Mouse (Mus musculus) embryonic facial prominence, embryonic 11.5 days (tissue): ENCODE data around the gene Spout1. TPM values are rescaled to one million over a fixed set of nuclear protein-coding genes. Genes with fewer than 3 reads are reported as not detected.
"Not testable (repeated sequence)": the region's sequence is repeated elsewhere in the genome, so short reads cannot be mapped to it uniquely, and the experiment has no call there.

Experiments
- ATAC-seq: fragments of 200-750 bp; cut with Nextera tagmentation; replicated peaks from 2 replicates; pipeline ENCODE4 v1.8.0; 2017; ENCODE audit warnings: low read depth; ENCODE audit not compliant: insufficient number of reproducible peaks, low FRiP score, low TSS enrichment
- DNase-seq: peaks from one replicate; pipeline ENCODE4 v3.0.0-alpha.2; 2015; ENCODE audit warnings: low spot score
- H3K27ac ChIP-seq: fragments of 300-500 bp; sonication (generic); replicated peaks from 2 replicates; pipeline ENCODE4 v1.5.1; 2014; ENCODE audit warnings: mild to moderate bottlenecking, low read depth, low read length, control low read depth
- H3K27me3 ChIP-seq: fragments of 300-500 bp; sonication (generic); 2 replicates; pipeline ENCODE4 v1.6.1; 2014; ENCODE audit warnings: mild to moderate bottlenecking, low read length, moderate library complexity, mixed read lengths; ENCODE audit not compliant: control insufficient read depth, insufficient read depth
- H3K36me3 ChIP-seq: fragments of 300-500 bp; sonication (generic); replicated peaks from 2 replicates; pipeline ENCODE4 v1.6.1; 2014; ENCODE audit warnings: low read depth, mild to moderate bottlenecking, low read length, moderate library complexity, mixed read lengths; ENCODE audit not compliant: control insufficient read depth, insufficient read depth
- H3K4me1 ChIP-seq: fragments of 300-500 bp; sonication (generic); 2 replicates; pipeline ENCODE4 v1.6.1; 2014; ENCODE audit warnings: low read length, mixed read lengths; ENCODE audit not compliant: control insufficient read depth, insufficient read depth
- H3K4me2 ChIP-seq: fragments of 300-500 bp; sonication (generic); 2 replicates; pipeline ENCODE4 v1.6.1; 2014; ENCODE audit warnings: low read depth, mild to moderate bottlenecking, control low read depth, low read length, moderate library complexity
- H3K4me3 ChIP-seq: fragments of 300-500 bp; sonication (generic); 2 replicates; pipeline ENCODE4 v1.5.1; 2014; ENCODE audit warnings: low read depth, low read length, control low read depth
- H3K9ac ChIP-seq: fragments of 300-500 bp; sonication (generic); replicated peaks from 2 replicates; pipeline ENCODE4 v1.6.1; 2014; ENCODE audit warnings: mild to moderate bottlenecking, control low read depth, low read length
- H3K9me3 ChIP-seq: fragments of 300-500 bp; sonication (generic); replicated peaks from 2 replicates; pipeline ENCODE4 v1.6.1; 2016; ENCODE audit warnings: mild to moderate bottlenecking, low read length, inconsistent platforms, mixed read lengths; ENCODE audit not compliant: control insufficient read depth
- whole genome bisulfite sequencing: fragments of 180-500 bp; shearing (Covaris S2); extraction: QIAGEN DNeasy Blood & Tissue Kit; methylation state at CpG from one replicate; pipeline ENCODE4 v1.1.7; 2014; 5-methylcytosine and 5-hydroxymethylcytosine counted together
- polyA plus RNA-seq: library from polyadenylated mRNA; unstranded; fragments of >200 nt; fragmentation: Nextera tagmentation; extraction: Ambion mirVana; gene quantifications from 2 replicates; pipeline ENCODE4 v1.2.1, GENCODE M21; 2014

Gene Spout1
- polyA plus RNA-seq, 1 experiment from 2014 or later, result 75.4 TPM

DNA sequence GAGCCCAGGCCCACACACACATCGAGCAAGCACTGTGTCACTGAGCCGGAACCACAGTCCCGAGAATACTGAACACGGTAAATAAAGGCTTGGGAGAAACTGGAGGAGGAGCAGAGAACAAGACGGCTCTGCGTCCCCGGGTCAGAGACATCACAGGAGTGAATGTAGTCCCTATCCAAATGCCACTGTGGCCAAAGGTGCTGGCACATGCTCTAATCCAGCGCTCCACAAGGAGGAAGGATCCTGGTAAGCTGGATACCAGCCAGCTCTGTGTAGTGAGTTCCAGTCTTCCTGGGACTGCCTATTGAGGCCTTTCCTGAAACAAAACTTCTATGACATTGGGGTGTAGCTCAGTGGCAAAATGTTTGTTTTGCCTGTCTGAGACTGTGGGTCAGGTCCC is 25.6 kb downstream of the Spout1 start:
- WGBS, result 82% methylated on average over 8 of the region's 8 CpGs
- H3K9ac ChIP-seq, result no peak overlapping the region

DNA sequence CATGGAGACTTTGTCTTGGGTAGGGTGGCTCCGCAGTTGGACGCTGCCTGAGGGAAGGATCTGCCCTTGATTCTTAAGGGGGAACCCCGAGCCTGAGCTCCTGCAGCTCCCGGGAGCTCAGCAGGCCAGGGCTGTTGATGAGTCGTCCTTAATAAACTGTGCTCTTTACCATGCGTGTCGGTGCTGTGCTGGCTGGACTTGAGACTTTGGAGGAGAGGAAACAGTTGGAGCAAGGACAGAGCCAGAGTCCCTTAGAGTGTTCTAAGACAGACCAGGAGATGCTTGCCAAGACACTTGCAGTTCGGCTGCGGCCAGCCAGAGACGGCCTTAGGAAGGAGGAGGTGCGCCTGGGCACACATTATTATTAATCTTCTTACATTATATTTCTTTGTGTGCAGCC is 26.4 kb downstream of the Spout1 start:
- ATAC-seq (no peak), DNase-seq (no peak)
- Histone ChIP-seq H3K27ac (no peak overlapping the region), H3K36me3 (peaks cover 7% of the 10 kb centered on the region), H3K9ac (no peak overlapping the region), H3K27me3 (no peaks in the 10 kb centered on the region), H3K4me1 (no peaks in the 10 kb centered on the region), H3K9me3 (no peaks in the 10 kb centered on the region), H3K4me3 (no peak overlapping the region), H3K4me2 (no peak overlapping the region)
- WGBS, result 88% methylated on average over 11 of the region's 11 CpGs

More for the DNA sequence above, 25.6 kb downstream of the Spout1 start:
- Histone ChIP-seq H3K4me3 (no peak overlapping the region), H3K4me1 (no peaks in the 10 kb centered on the region), H3K9me3 (no peaks in the 10 kb centered on the region), H3K36me3 (peaks cover 7% of the 10 kb centered on the region), H3K27me3 (no peaks in the 10 kb centered on the region), H3K27ac (no peak overlapping the region), H3K4me2 (no peak overlapping the region)
- no peak for DNase-seq
- ATAC-seq, result no peak

DNA sequence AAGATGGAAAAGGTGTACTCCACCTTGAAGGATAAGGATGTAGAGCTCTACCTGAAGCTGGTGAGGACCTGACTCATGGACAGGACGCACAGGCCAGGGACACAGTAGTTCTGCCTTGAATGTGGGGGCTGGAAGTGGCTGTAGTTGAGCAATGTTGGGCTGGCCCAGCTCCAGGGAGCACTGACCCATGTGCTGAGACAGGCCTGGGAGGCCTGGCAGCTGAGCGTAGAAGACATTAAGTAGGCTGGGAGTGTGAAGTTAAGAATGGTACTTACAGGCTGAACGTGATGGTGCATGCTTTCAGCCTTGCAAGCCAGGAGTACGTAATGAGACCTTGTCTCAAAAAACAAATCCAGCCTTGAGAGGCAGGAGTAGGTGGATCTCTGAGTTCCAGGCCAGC is 30.8 kb downstream of the Spout1 start:
- 92% methylated on average over 4 of the region's 4 CpGs for WGBS
- H3K9ac ChIP-seq, result no peak overlapping the region
- H3K4me3 ChIP-seq, result no peak overlapping the region
- no peak overlapping the region for H3K4me2 ChIP-seq
- no peaks in the 10 kb centered on the region for H3K4me1 ChIP-seq
- ATAC-seq (no peak), DNase-seq (no peak)
- no peak overlapping the region for H3K27ac ChIP-seq
- no peaks in the 10 kb centered on the region for H3K27me3 ChIP-seq
- H3K36me3 ChIP-seq, result peaks cover 9% of the 10 kb centered on the region
- H3K9me3 ChIP-seq, result no peaks in the 10 kb centered on the region

DNA sequence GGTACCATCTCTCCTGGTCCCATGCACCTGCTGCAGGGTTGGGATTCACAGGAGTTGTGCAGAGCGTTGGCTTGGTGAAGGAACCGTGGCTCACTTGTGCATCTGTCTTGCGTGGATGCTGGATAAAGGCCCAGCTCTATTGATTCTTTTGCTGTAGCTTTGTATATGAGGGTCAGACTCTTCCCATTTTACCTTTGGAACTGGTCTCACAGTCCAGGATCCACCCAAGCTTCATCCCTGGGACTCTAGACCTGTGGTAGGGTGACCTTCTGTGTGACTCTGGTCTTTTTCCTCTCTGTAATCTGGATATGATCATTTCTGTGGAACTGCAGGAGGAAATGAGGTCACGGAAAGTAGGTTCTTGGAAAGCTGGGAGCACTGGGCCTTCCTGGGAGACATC is 33.8 kb downstream of the Spout1 start:
- Histone ChIP-seq H3K4me3 (no peak overlapping the region), H3K36me3 (peaks cover 10% of the 10 kb centered on the region), H3K27ac (no peak overlapping the region), H3K4me1 (no peaks in the 10 kb centered on the region), H3K9ac (no peak overlapping the region), H3K9me3 (no peaks in the 10 kb centered on the region), H3K4me2 (no peak overlapping the region), H3K27me3 (no peaks in the 10 kb centered on the region)
- no peak for DNase-seq
- 91% methylated on average over 4 of the region's 4 CpGs for WGBS
- ATAC-seq, result no peak

DNA sequence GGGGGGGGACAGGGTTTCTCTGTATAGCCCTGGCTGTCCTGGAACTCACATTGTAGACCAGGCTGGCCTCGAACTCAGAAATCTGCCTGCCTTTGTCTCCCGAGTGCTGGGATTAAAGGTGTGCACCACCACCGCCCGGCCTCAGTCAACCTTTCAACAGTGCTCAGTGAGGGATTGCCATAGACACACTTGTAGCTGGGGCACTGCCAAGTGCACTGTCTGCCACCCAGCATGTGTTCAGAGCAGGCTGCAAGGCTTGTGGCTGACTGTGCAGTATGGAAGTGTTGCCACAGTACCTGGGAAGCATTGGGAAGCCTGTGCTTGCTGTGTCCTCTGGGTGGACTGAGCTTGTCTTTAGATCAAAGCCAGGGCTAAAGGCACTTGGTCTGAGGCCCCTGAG is 38.2 kb downstream of the Spout1 start:
- not testable (repeated sequence) for H3K36me3 ChIP-seq, H3K27me3 ChIP-seq, H3K4me3 ChIP-seq, DNase-seq, H3K4me2 ChIP-seq, H3K9ac ChIP-seq, ATAC-seq, H3K9me3 ChIP-seq, H3K4me1 ChIP-seq, H3K27ac ChIP-seq
- WGBS, result 94% methylated on average over 4 of the region's 4 CpGs

DNA sequence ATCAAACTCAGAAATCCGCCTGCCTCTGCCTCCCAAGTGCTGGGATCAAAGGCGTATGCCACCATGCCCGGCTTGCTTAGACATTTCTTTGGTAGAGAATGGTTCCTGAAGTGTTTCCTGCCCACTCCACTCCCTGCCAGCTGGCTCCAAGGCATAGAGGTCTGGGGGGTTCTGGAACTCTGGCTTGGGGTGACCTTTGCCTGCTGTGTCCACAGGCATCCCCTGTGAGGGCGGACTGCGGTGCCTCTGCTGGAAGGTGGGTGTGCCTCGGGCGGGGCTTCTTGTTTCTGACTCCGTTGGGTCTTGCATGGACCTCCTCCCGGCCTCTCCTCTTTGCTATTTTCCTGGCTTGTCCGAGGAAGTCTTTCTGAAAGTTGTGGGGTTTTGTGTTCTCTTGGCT is 41.8 kb downstream of the Spout1 start:
- no peak for ATAC-seq
- Histone ChIP-seq H3K27ac (no peak overlapping the region), H3K36me3 (peaks cover 6% of the 10 kb centered on the region), H3K4me3 (no peak overlapping the region), H3K4me2 (no peak overlapping the region), H3K9ac (no peak overlapping the region), H3K9me3 (no peaks in the 10 kb centered on the region), H3K27me3 (no peaks in the 10 kb centered on the region), H3K4me1 (no peaks in the 10 kb centered on the region)
- no peak for DNase-seq
- WGBS, result 88% methylated on average over 10 of the region's 10 CpGs

DNA sequence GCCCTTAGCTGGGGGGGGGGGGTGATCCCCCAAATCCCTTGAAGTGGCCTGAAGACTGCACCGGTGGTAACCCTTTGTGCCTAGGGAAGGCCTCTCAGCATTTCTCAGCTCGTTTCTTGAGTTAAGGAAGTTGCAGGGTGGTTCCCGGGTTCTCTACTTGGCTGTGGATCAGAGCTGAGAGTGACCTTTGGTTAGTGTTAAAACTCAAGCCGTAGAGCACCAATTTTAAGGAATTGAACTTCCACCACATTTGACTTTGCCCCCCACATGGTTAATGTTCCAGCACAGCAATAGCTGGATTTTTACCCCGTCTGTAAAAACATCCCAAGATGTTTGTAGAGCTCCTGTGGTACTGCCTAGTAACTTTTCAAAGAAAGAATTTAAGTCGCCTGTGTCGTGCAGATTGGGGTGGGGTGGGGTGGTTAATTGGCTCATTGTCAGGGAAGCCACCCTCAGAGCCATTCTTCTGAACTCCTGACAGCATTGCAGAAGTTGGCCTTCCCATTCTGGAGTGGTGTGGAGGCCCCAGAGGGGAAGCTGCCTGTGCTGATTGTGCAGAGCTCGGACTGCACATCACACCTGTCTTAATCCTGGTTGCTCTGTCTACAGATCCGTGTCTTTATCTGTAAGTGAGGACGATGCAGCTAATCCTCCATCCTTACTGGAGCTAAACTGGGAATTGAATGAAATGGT is 43.2 kb downstream of the Spout1 start:
- WGBS, result 72% methylated on average over 10 of the region's 10 CpGs
- 0 out of 2 replicates have a peak overlapping the region, but pooled peaks have one; percentile 18 for H3K9ac ChIP-seq
- peak overlapping the region; percentile 83 for H3K4me3 ChIP-seq
- ATAC-seq (no peak), DNase-seq (no peak)
- H3K36me3 ChIP-seq, result no peaks in the 10 kb centered on the region; the same call in 1 of the 2 replicates
- no peaks in the 10 kb centered on the region for H3K27me3 ChIP-seq
- no peak overlapping the region for H3K27ac ChIP-seq
- peak overlapping the region; percentile 90 for H3K4me2 ChIP-seq
- no peaks in the 10 kb centered on the region for H3K4me1 ChIP-seq
- no peaks in the 10 kb centered on the region for H3K9me3 ChIP-seq

DNA sequence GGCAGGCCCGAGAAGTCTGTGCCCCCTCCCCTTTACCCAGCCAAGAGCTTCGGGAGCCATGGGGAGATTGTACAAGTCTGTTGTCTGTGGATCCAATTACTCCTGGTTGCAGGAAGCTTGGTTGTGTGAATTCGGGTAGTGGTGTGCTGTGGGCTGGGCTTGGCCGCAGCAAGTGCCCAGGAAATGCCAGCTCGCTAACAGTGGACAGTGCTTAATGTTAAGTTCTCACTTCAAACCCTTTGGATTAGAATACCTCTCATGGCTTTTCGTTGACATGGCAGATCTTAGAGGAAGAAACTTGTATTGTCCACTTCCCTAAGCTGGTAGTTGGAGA is 43.9 kb downstream of the Spout1 start:
- Histone ChIP-seq H3K27me3 (no peaks in the 10 kb centered on the region), H3K4me2 (peak overlapping the region; percentile 90), H3K27ac (no peak overlapping the region), H3K4me1 (no peaks in the 10 kb centered on the region), H3K9me3 (no peaks in the 10 kb centered on the region), H3K9ac (peak overlapping the region; percentile 82), H3K36me3 (no peaks in the 10 kb centered on the region; the same call in 1 of the 2 replicates), H3K4me3 (peak overlapping the region; percentile 83)
- no peak for DNase-seq
- WGBS, result 20% methylated on average over 6 of the region's 6 CpGs
- ATAC-seq, result peak; percentile 29; the same call in 1 of the 2 replicates
